Mouse (Mus musculus): ENCODE data around the gene Fkbp11.

DNA sequence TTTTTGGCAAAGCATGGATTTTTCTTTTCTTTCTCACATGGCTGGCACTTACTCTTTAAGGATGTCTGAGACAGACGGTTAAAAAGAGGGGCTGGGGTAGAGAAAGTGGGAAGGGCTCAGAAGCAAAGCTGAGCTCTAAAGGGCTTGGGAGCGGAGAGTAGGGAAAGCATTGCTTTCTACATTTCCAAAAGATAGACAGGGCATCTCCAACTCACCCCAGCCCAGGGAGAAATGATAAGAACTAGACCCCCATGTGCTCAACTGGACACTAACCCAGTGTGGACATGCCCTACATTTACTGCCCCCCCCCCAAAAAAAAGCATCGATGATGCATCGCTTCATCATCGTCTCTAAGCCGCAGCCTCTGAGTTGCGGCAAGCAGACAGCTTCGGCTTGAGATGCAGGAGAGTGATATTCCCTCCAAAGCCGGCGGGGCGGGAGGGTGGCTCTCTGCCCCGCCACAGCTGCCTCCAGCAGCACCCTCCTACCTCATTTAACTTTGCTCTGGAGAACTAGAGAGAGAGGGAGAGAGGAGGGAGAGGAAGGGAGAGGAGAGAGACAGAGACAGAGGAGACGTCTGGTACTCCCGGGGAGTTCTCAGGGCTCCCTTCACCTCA, 52.3 kb downstream of the Fkbp11 start:
- TF ChIP-seq CTCF (IDR thresholded peaks at IDR 0.05; ENCODE audit: borderline replicate concordance, insufficient read depth, low read depth, low read length) (no peak), POLR2A (IDR thresholded peaks at IDR 0.05; ENCODE audit: borderline replicate concordance, insufficient read depth, low read length) (no peak)
